8 mouse cellular contexts compared by ENCODE assay signal in the genomic region with DNA sequence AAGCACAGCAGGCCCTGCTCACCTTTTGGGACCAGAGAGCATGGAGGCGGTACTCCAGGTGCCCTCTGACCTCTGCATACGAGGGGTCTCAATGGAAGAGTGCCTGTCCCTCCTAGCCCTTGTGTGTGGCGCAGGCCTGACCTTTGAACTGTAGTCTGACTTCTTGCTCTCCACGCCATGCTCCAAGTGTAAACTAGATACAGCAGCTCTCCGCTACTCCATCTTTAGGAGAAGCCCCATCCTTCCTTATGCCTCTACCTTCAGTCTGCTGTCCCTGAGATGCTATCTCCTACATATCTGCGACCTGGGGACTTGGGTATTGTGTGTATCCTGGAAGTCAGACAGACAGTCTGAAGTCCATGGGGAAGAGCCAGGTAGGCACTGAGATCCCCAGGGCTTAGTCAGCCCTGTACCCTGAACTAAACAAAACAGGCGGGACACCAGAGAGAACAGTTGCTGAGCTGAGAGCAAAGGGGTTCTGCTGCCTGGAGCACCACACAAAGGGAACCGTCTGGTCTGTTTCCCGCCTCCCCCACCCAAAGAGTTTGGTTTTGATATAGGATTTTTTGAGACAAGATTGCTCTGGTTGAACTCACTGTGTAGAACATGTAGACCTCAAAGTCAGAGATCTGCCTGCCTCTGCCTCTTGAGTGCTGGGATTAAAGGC. TPM values are rescaled to one million over a fixed set of nuclear protein-coding genes. Genes with fewer than 3 reads are reported as not detected.
DNase-seq lines count a peak whose midpoint lies in the region; ATAC-seq and TF ChIP-seq lines count a peak whose summit lies in the region.

No protein-coding gene starts in this region.

- H3K36me3 ChIP-seq in heart, embryonic 13.5 days = peaks cover 59% of the 10 kb centered on the region
- H3K36me3 ChIP-seq in MEL (ENCODE audit: control insufficient read depth in 1 of 2, insufficient read depth in 2 of 2, low read length in 2 of 2) (peaks cover 0 to 20% of the 10 kb centered on the region in 2 experiments; a peak in 3 of 4 replicates), macrophage (ENCODE audit: inconsistent target) (peaks cover 27% of the 10 kb centered on the region)
- H3K36me3 ChIP-seq in heart, postnatal 0 days (replicated peaks; ENCODE audit: control insufficient read depth, insufficient read depth, low read length) = peaks cover 12% of the 10 kb centered on the region

- H3K4me1 ChIP-seq in heart, embryonic 13.5 days = peaks cover 45% of the 10 kb centered on the region
- H3K4me1 ChIP-seq in MEL (ENCODE audit: control insufficient read depth in 1 of 2, insufficient read depth in 2 of 2, low read length in 2 of 2) = peaks cover 4 to 22% of the 10 kb centered on the region in 2 experiments; a peak in 3 of 4 replicates
- peaks cover 26% of the 10 kb centered on the region for H3K4me1 ChIP-seq in heart, postnatal 0 days (ENCODE audit: control insufficient read depth, insufficient read depth)

- 82% methylated on average over 9 of the region's 9 CpGs for WGBS in heart, embryonic 13.5 days
- 82% methylated on average over 9 of the region's 9 CpGs for WGBS in heart, postnatal 0 days
- WGBS in macrophage (ENCODE audit: missing documents) = 91% methylated on average over 9 of the region's 9 CpGs

- no peaks in the 10 kb centered on the region for H3K9me3 ChIP-seq in heart, embryonic 13.5 days
- no peaks in the 10 kb centered on the region for H3K9me3 ChIP-seq in MEL (replicated peaks; ENCODE audit: insufficient read depth, low read length)
- no peaks in the 10 kb centered on the region for H3K9me3 ChIP-seq in heart, postnatal 0 days (replicated peaks; ENCODE audit: control insufficient read depth, low read length)

- peak overlapping the region; percentile 77 for H3K4me3 ChIP-seq in heart, embryonic 13.5 days
- H3K4me3 ChIP-seq in MEL (ENCODE audit: control insufficient read depth in 1 of 2, insufficient read depth in 1 of 2, low read depth in 2 of 2, low read length in 2 of 2) = peak overlapping the region; percentile 42 to 90; a peak in 2 of 4 replicates
- H3K4me3 ChIP-seq in heart, postnatal 0 days (ENCODE audit: low read depth, low read length) = no peak overlapping the region
- peak overlapping the region; percentile 57 for H3K4me3 ChIP-seq in macrophage (ENCODE audit: inconsistent target)

- no peak for TF ChIP-seq EP300 in MEL (IDR thresholded peaks at IDR 0.05; ENCODE audit: low read depth in 1 of 2, low read length in 2 of 2)
- no peak for TF ChIP-seq EP300 in heart, postnatal 0 days (IDR thresholded peaks at IDR 0.05; ENCODE audit: low read depth)

- DNase-seq in heart, postnatal 4 days = no peak
- DNase-seq in MEL (ENCODE audit: low read depth, low spot score) = no peak
- no peak for DNase-seq in heart, postnatal 0 days (ENCODE audit: low spot score)
- DNase-seq in urinary bladder, postnatal 25 days (ENCODE audit: low spot score) = no peak
- DNase-seq in adrenal gland, postnatal 36 days = no peak
- no peak for DNase-seq in adrenal gland, postnatal 10 days

- TF ChIP-seq RAD21 in MEL (IDR thresholded peaks at IDR 0.05; ENCODE audit: low read depth, low read length) = no peak

- no peaks in the 10 kb centered on the region for H3K27me3 ChIP-seq in heart, embryonic 13.5 days (replicated peaks)
- H3K27me3 ChIP-seq in MEL (ENCODE audit: control insufficient read depth in 1 of 2, insufficient read depth in 2 of 2, low read length in 2 of 2) = no peaks in the 10 kb centered on the region
- H3K27me3 ChIP-seq in heart, postnatal 0 days (ENCODE audit: control insufficient read depth, insufficient read depth, low read length) = no peaks in the 10 kb centered on the region

- no peak for TF ChIP-seq POLR2A in MEL (IDR thresholded peaks at IDR 0.05; ENCODE audit: control insufficient read depth in 1 of 2, insufficient read depth in 1 of 2, low read depth in 1 of 2, low read length in 2 of 2, poor library complexity in 1 of 2)

- TF ChIP-seq CTCF in MEL (IDR thresholded peaks at IDR 0.05 in 2 of 3, conservative IDR thresholded peaks at IDR 0.05 in 1 of 3; ENCODE audit: control insufficient read depth in 1 of 3, insufficient read depth in 1 of 3, low read depth in 2 of 3, low read length in 3 of 3, poor library complexity in 1 of 3, severe bottlenecking in 1 of 3) = no peak
- no peak for TF ChIP-seq CTCF in heart, postnatal 0 days (IDR thresholded peaks at IDR 0.05; ENCODE audit: low read depth)

- H3K4me2 ChIP-seq in heart, embryonic 13.5 days = peak overlapping the region; percentile 96
- H3K4me2 ChIP-seq in heart, postnatal 0 days (ENCODE audit: low read depth, low read length) = peak overlapping the region; percentile 88

- ATAC-seq in heart, embryonic 13.5 days (ENCODE audit: extremely low read depth, insufficient number of reproducible peaks, low FRiP score, low TSS enrichment) = no peak
- ATAC-seq in heart, postnatal 0 days (ENCODE audit: insufficient read depth, low read depth) = no peak

- H3K79me2 ChIP-seq in MEL (ENCODE audit: control insufficient read depth, insufficient read depth, low read length, poor library complexity) (peaks cover 28% of the 10 kb centered on the region), macrophage (ENCODE audit: inconsistent target) (peaks cover 35% of the 10 kb centered on the region)

- H3K27ac ChIP-seq in heart, embryonic 13.5 days (replicated peaks) = no peak overlapping the region
- peak overlapping the region; percentile 59; the same call in 1 of the 2 replicates for H3K27ac ChIP-seq in MEL (ENCODE audit: control insufficient read depth, low read depth, low read length)
- H3K27ac ChIP-seq in heart, postnatal 0 days (ENCODE audit: low read depth) = 0 out of 2 replicates have a peak overlapping the region, but pooled peaks have one; percentile 27
- H3K27ac ChIP-seq in macrophage = peak overlapping the region; percentile 61

- H3K9ac ChIP-seq in heart, embryonic 13.5 days = peak overlapping the region; percentile 86; the same call in 1 of the 2 replicates
- peak overlapping the region; percentile 5; the same call in 1 of the 2 replicates for H3K9ac ChIP-seq in MEL (ENCODE audit: control insufficient read depth, low read depth, low read length, poor library complexity, severe bottlenecking)
- no peak overlapping the region for H3K9ac ChIP-seq in heart, postnatal 0 days (replicated peaks; ENCODE audit: low read depth, low read length)

RNA-seq across cellular contexts. Expression of gene Slc25a22, which starts 1.7 kb away (rescaled TPM):
- polyA plus RNA-seq in heart, embryonic 13.5 days (2015; fragmentation: Nextera tagmentation; extraction: Ambion mirVana) = 17.3 and 19.1 TPM in 2 replicates
- 10 to 100 TPM; 30.5 to 32.3 TPM for total RNA-seq in heart, postnatal 4 days (2021)
- total RNA-seq in MEL (2012; rRNA removed) = 17.7 and 23.8 TPM in 2 replicates
- polyA plus RNA-seq in MEL (2012; ENCODE audit: insufficient read depth in 1 of 2, insufficient read length in 2 of 2, low read depth in 1 of 2, low replicate concordance in 2 of 2, missing spikeins in 1 of 2) (10 to 100 TPM in 1 of 2 experiments, not detected in 1; 46.0 TPM), macrophage (2018) (12.7 to 36.5 TPM (median 27.8 TPM) in 3 replicates)
- 9.7 and 17.7 TPM in 2 replicates for total RNA-seq in heart, postnatal 0 days (2014; rRNA removed; ENCODE audit: low replicate concordance)
- 11.8 and 13.1 TPM in 2 replicates for polyA plus RNA-seq in heart, postnatal 0 days (2015; fragmentation: Nextera tagmentation; extraction: Ambion mirVana)
- 100 to 1,000 TPM in 14 of 26 experiments, 10 to 100 TPM in 12; 29.9 to 222 (median 122) TPM for total RNA-seq in macrophage (2018; cell fraction: chromatin; rRNA removed)
- 10 to 100 TPM; 12.6 to 98.1 (median 37.0) TPM for total RNA-seq in macrophage (2018; cell fraction: cytosol; rRNA removed)
- 100 to 1,000 TPM in 11 of 26 experiments, 10 to 100 TPM in 15; 35.5 to 215 (median 86.3) TPM for total RNA-seq in macrophage (2018; cell fraction: nucleus; rRNA removed)
- total RNA-seq in adrenal gland, postnatal 36 days (2021) = 100 to 1,000 TPM; 110 to 120 TPM
- 10 to 100 TPM; 60.2 to 74.3 TPM for total RNA-seq in adrenal gland, postnatal 10 days (2021)

RNA-seq across cellular contexts. Expression of gene Cend1, which starts 6.7 kb away (rescaled TPM):
- 8.1 and 9.8 TPM in 2 replicates for polyA plus RNA-seq in heart, embryonic 13.5 days (2015; fragmentation: Nextera tagmentation; extraction: Ambion mirVana)
- 1 to 10 TPM; 1.5 to 1.6 TPM for total RNA-seq in heart, postnatal 4 days (2021)
- not detected in 2 replicates for total RNA-seq in MEL (2012; rRNA removed)
- polyA plus RNA-seq in MEL (2012; ENCODE audit: insufficient read depth in 1 of 2, insufficient read length in 2 of 2, low read depth in 1 of 2, low replicate concordance in 2 of 2, missing spikeins in 1 of 2) = not detected
- 0.27 and 3.2 TPM in 2 replicates for total RNA-seq in heart, postnatal 0 days (2014; rRNA removed; ENCODE audit: low replicate concordance)
- polyA plus RNA-seq in heart, postnatal 0 days (2015; fragmentation: Nextera tagmentation; extraction: Ambion mirVana) = 1.7 and 1.8 TPM in 2 replicates
- 1 to 10 TPM in 1 of 26 experiments, not detected in 25; 1.4 TPM for total RNA-seq in macrophage (2018; cell fraction: chromatin; rRNA removed)
- not detected for total RNA-seq in macrophage (2018; cell fraction: cytosol; rRNA removed)
- not detected for total RNA-seq in macrophage (2018; cell fraction: nucleus; rRNA removed)
- polyA plus RNA-seq in macrophage (2018) = not detected in 3 replicates
- total RNA-seq in adrenal gland, postnatal 36 days (2021) = 1 to 10 TPM in 1 of 2 experiments, under 1 TPM in 1; 0.70 to 1.3 TPM
- total RNA-seq in adrenal gland, postnatal 10 days (2021) = 1 to 10 TPM; 2.5 to 6.4 TPM

RNA-seq across cellular contexts. Expression of gene Pidd1, which starts 7.8 kb away (rescaled TPM):
- 8.1 and 9.4 TPM in 2 replicates for polyA plus RNA-seq in heart, embryonic 13.5 days (2015; fragmentation: Nextera tagmentation; extraction: Ambion mirVana)
- 1 to 10 TPM; 5.9 to 6.4 TPM for total RNA-seq in heart, postnatal 4 days (2021)
- total RNA-seq in MEL (2012; rRNA removed) = 5.0 and 6.4 TPM in 2 replicates
- polyA plus RNA-seq in MEL (2012; ENCODE audit: insufficient read depth in 1 of 2, insufficient read length in 2 of 2, low read depth in 1 of 2, low replicate concordance in 2 of 2, missing spikeins in 1 of 2) (10 to 100 TPM in 1 of 2 experiments, not detected in 1; 27.2 TPM), macrophage (2018) (1.5 to 4.4 TPM (median 1.7 TPM) in 3 replicates)
- 0.15 and 2.0 TPM in 2 replicates for total RNA-seq in heart, postnatal 0 days (2014; rRNA removed; ENCODE audit: low replicate concordance)
- polyA plus RNA-seq in heart, postnatal 0 days (2015; fragmentation: Nextera tagmentation; extraction: Ambion mirVana) = 1.7 and 2.3 TPM in 2 replicates
- 10 to 100 TPM in 10 of 26 experiments, 1 to 10 TPM in 15, under 1 TPM in 1; 0.95 to 19.7 (median 7.7) TPM for total RNA-seq in macrophage (2018; cell fraction: chromatin; rRNA removed)
- total RNA-seq in macrophage (2018; cell fraction: cytosol; rRNA removed) = 1 to 10 TPM in 18 of 26 experiments, under 1 TPM in 8; 0.53 to 2.6 (median 1.2) TPM
- 10 to 100 TPM in 4 of 26 experiments, 1 to 10 TPM in 22; 1.3 to 35.6 (median 5.7) TPM for total RNA-seq in macrophage (2018; cell fraction: nucleus; rRNA removed)
- total RNA-seq in adrenal gland, postnatal 36 days (2021) = 1 to 10 TPM; 1.5 to 2.3 TPM
- total RNA-seq in adrenal gland, postnatal 10 days (2021) = 1 to 10 TPM; 2.4 to 7.3 TPM

RNA-seq across cellular contexts. Expression of gene Rplp2, which starts 11.2 kb away (rescaled TPM):
- 871 and 874 TPM in 2 replicates for polyA plus RNA-seq in heart, embryonic 13.5 days (2015; fragmentation: Nextera tagmentation; extraction: Ambion mirVana)
- total RNA-seq in heart, postnatal 4 days (2021) = 1,000 to 10,000 TPM; 1,146 to 1,184 TPM
- 3,188 and 3,690 TPM in 2 replicates for total RNA-seq in MEL (2012; rRNA removed)
- polyA plus RNA-seq in MEL (2012; ENCODE audit: insufficient read depth in 1 of 2, insufficient read length in 2 of 2, low read depth in 1 of 2, low replicate concordance in 2 of 2, missing spikeins in 1 of 2) (1,000 to 10,000 TPM in 1 of 2 experiments, not detected in 1; 3,503 TPM), macrophage (2018) (766 to 855 TPM (median 779 TPM) in 3 replicates)
- 302 and 309 TPM in 2 replicates for total RNA-seq in heart, postnatal 0 days (2014; rRNA removed; ENCODE audit: low replicate concordance)
- polyA plus RNA-seq in heart, postnatal 0 days (2015; fragmentation: Nextera tagmentation; extraction: Ambion mirVana) = 880 and 926 TPM in 2 replicates
- total RNA-seq in macrophage (2018; cell fraction: chromatin; rRNA removed) = 100 to 1,000 TPM in 1 of 26 experiments, 10 to 100 TPM in 25; 28.7 to 167 (median 61.5) TPM
- total RNA-seq in macrophage (2018; cell fraction: cytosol; rRNA removed) = 1,000 to 10,000 TPM in 13 of 26 experiments, 100 to 1,000 TPM in 13; 627 to 1,432 (median 968) TPM
- 100 to 1,000 TPM; 140 to 327 (median 222) TPM for total RNA-seq in macrophage (2018; cell fraction: nucleus; rRNA removed)
- total RNA-seq in adrenal gland, postnatal 36 days (2021) = 1,000 to 10,000 TPM; 1,094 to 1,114 TPM
- 1,000 to 10,000 TPM; 1,282 to 1,421 TPM for total RNA-seq in adrenal gland, postnatal 10 days (2021)

RNA-seq across cellular contexts. Expression of gene Pnpla2, which starts 19.0 kb away (rescaled TPM):
- 42.6 and 45.7 TPM in 2 replicates for polyA plus RNA-seq in heart, embryonic 13.5 days (2015; fragmentation: Nextera tagmentation; extraction: Ambion mirVana)
- 100 to 1,000 TPM; 118 to 127 TPM for total RNA-seq in heart, postnatal 4 days (2021)
- 8.3 and 9.9 TPM in 2 replicates for total RNA-seq in MEL (2012; rRNA removed)
- polyA plus RNA-seq in MEL (2012; ENCODE audit: insufficient read depth in 1 of 2, insufficient read length in 2 of 2, low read depth in 1 of 2, low replicate concordance in 2 of 2, missing spikeins in 1 of 2) (10 to 100 TPM in 1 of 2 experiments, not detected in 1; 38.6 TPM), macrophage (2018) (36.1 to 135 TPM (median 74.0 TPM) in 3 replicates)
- 47.9 and 63.8 TPM in 2 replicates for total RNA-seq in heart, postnatal 0 days (2014; rRNA removed; ENCODE audit: low replicate concordance)
- 157 and 159 TPM in 2 replicates for polyA plus RNA-seq in heart, postnatal 0 days (2015; fragmentation: Nextera tagmentation; extraction: Ambion mirVana)
- 10 to 100 TPM in 22 of 26 experiments, 1 to 10 TPM in 4; 7.5 to 38.7 (median 16.8) TPM for total RNA-seq in macrophage (2018; cell fraction: chromatin; rRNA removed)
- total RNA-seq in macrophage (2018; cell fraction: cytosol; rRNA removed) = 10 to 100 TPM; 37.7 to 80.6 (median 52.0) TPM
- total RNA-seq in macrophage (2018; cell fraction: nucleus; rRNA removed) = 10 to 100 TPM; 15.5 to 44.6 (median 23.4) TPM
- total RNA-seq in adrenal gland, postnatal 36 days (2021) = 100 to 1,000 TPM; 875 to 879 TPM
- total RNA-seq in adrenal gland, postnatal 10 days (2021) = 1,000 to 10,000 TPM; 1,181 to 1,292 TPM
